ENCODE assay signal across 11 mouse cellular contexts in the genomic region with DNA sequence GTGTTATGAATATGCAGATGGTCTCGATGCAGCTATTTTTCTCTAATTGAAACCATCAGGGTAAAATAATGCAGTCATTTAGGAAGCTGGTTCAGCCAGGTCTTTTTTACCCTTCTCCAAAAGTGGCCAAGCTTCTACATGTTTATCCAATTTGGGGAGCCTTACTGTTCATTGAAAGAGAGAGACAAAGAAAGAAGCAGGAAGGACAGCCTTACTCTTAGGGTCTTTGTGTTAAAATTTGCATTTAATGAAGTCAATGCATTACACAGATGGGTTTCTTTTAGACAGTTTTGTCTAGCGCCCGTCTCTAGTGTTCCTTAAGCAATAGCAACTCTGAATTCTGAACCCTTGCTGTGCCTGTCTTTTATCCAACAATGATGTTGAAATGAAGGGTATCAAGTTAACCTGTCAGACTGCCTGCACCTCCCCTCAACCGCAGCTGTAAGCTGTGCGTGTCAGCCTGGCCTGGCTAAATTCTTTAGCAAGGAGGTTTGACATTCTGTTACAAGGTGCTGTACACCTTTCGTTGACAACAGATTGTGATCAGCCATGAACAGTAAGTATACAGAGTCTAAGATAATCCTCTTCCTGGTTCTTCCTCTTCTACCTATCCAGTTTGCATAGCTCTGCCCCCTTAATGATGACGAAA.
A peak's percentile ranks its signal among the peaks of the same experiment; 100 is the strongest.
DNase-seq lines count a peak whose midpoint lies in the region; ATAC-seq and TF ChIP-seq lines count a peak whose summit lies in the region.
"Had no signal": no experiment of that assay in that cellular context is flagged by ENCODE, and none has a peak within 500 bp of the region (broad histone marks: within the 10 kb centered on the region; RNA-seq: fewer than 3 reads in every experiment).

No protein-coding gene starts in this region.

- ATAC-seq in forebrain, embryonic 13.5 days = peak; percentile 87
- no peak; the same call in 1 of the 2 replicates for ATAC-seq in limb, embryonic 11.5 days (ENCODE audit: insufficient number of reproducible peaks, low FRiP score, low TSS enrichment, low read depth)
- no peak for ATAC-seq in lung, postnatal 0 days

- no peaks in the 10 kb centered on the region for H3K36me3 ChIP-seq in forebrain, embryonic 13.5 days (ENCODE audit: poor library complexity, severe bottlenecking)
- H3K36me3 ChIP-seq in limb, embryonic 11.5 days (ENCODE audit: control insufficient read depth, insufficient read depth, low read length) = no peaks in the 10 kb centered on the region
- no peaks in the 10 kb centered on the region for H3K36me3 ChIP-seq in lung, postnatal 0 days (ENCODE audit: insufficient read depth, low read length)
- H3K36me3 ChIP-seq in heart, embryonic 10.5 days = no peaks in the 10 kb centered on the region
- H3K36me3 ChIP-seq: kidney, embryonic 15.5 days had no signal

- WGBS in forebrain, embryonic 13.5 days = 24% methylated on average over 7 of the region's 7 CpGs
- 59% methylated on average over 7 of the region's 7 CpGs for WGBS in limb, embryonic 11.5 days
- 71% methylated on average over 7 of the region's 7 CpGs for WGBS in lung, postnatal 0 days
- 74% methylated on average over 7 of the region's 7 CpGs for WGBS in heart, embryonic 10.5 days

- peak overlapping the region; percentile 28; the same call in 1 of the 2 replicates for H3K4me2 ChIP-seq in forebrain, embryonic 13.5 days
- no peak overlapping the region for H3K4me2 ChIP-seq in limb, embryonic 11.5 days (ENCODE audit: low read depth, severe bottlenecking)
- no peak overlapping the region for H3K4me2 ChIP-seq in lung, postnatal 0 days (replicated peaks; ENCODE audit: low read depth, low read length)
- H3K4me2 ChIP-seq: kidney, embryonic 15.5 days; liver, embryonic 11.5 days had no signal

- no peak for TF ChIP-seq EP300 in lung, postnatal 0 days (IDR thresholded peaks at IDR 0.05)

- no peaks in the 10 kb centered on the region for H3K9me3 ChIP-seq in forebrain, embryonic 13.5 days (replicated peaks)
- no peaks in the 10 kb centered on the region for H3K9me3 ChIP-seq in limb, embryonic 11.5 days (ENCODE audit: control insufficient read depth, low read length)
- no peaks in the 10 kb centered on the region for H3K9me3 ChIP-seq in lung, postnatal 0 days (ENCODE audit: low read length)
- H3K9me3 ChIP-seq in heart, embryonic 10.5 days = no peaks in the 10 kb centered on the region
- H3K9me3 ChIP-seq: kidney, embryonic 15.5 days had no signal

- TF ChIP-seq CTCF in lung, postnatal 0 days (IDR thresholded peaks at IDR 0.05) = no peak

- H3K9ac ChIP-seq in forebrain, embryonic 13.5 days = no peak overlapping the region
- H3K9ac ChIP-seq in limb, embryonic 11.5 days (ENCODE audit: low read length) = no peak overlapping the region
- H3K9ac ChIP-seq in lung, postnatal 0 days (replicated peaks; ENCODE audit: low read depth) = no peak overlapping the region
- H3K9ac ChIP-seq: kidney, embryonic 15.5 days had no signal

- H3K27ac ChIP-seq in forebrain, embryonic 13.5 days = peak overlapping the region; percentile 57
- H3K27ac ChIP-seq in limb, embryonic 11.5 days (replicated peaks; ENCODE audit: low read depth, low read length) = 0 out of 2 replicates have a peak overlapping the region, but pooled peaks have one; percentile 18
- H3K27ac ChIP-seq in lung, postnatal 0 days (ENCODE audit: low read length) = no peak overlapping the region
- no peak overlapping the region for H3K27ac ChIP-seq in heart, embryonic 10.5 days
- H3K27ac ChIP-seq: kidney, embryonic 15.5 days had no signal

- H3K27me3 ChIP-seq in forebrain, embryonic 13.5 days = no peaks in the 10 kb centered on the region
- no peaks in the 10 kb centered on the region for H3K27me3 ChIP-seq in limb, embryonic 11.5 days (ENCODE audit: control insufficient read depth, insufficient read depth, low read length)
- no peaks in the 10 kb centered on the region for H3K27me3 ChIP-seq in lung, postnatal 0 days (replicated peaks; ENCODE audit: insufficient read depth, low read length)
- H3K27me3 ChIP-seq in heart, embryonic 10.5 days (ENCODE audit: insufficient read depth, poor library complexity, severe bottlenecking) = no peaks in the 10 kb centered on the region
- H3K27me3 ChIP-seq: kidney, embryonic 15.5 days had no signal

- peak; percentile 36 for DNase-seq in embryo, embryonic 11 days
- no peak for DNase-seq in embryo, embryonic 9.5 days (ENCODE audit: extremely low spot score)
- peak; percentile 13 for DNase-seq in ZHBTc4 (ENCODE audit: low read depth, low spot score)
- peak; percentile 34 for DNase-seq in limb, embryonic 11.5 days (ENCODE audit: low spot score)
- DNase-seq in lung, postnatal 0 days (ENCODE audit: low spot score) = no peak
- no peak for DNase-seq in heart, embryonic 10.5 days (ENCODE audit: low spot score)
- no peak for DNase-seq in gastrocnemius, postnatal 25 days

- peaks cover 13% of the 10 kb centered on the region for H3K4me1 ChIP-seq in forebrain, embryonic 13.5 days
- 0 out of 2 replicates have a peak, but pooled peaks cover 4% of the 10 kb centered on the region for H3K4me1 ChIP-seq in limb, embryonic 11.5 days (ENCODE audit: control insufficient read depth, insufficient read depth, low read length)
- no peaks in the 10 kb centered on the region for H3K4me1 ChIP-seq in lung, postnatal 0 days (ENCODE audit: insufficient read depth, low read depth, low read length)
- H3K4me1 ChIP-seq in heart, embryonic 10.5 days = no peaks in the 10 kb centered on the region
- H3K4me1 ChIP-seq: kidney, embryonic 15.5 days had no signal

- no peak overlapping the region for H3K4me3 ChIP-seq in forebrain, embryonic 13.5 days
- no peak overlapping the region for H3K4me3 ChIP-seq in limb, embryonic 11.5 days (ENCODE audit: low read depth, low read length)
- H3K4me3 ChIP-seq in lung, postnatal 0 days (ENCODE audit: low read depth, low read length) = no peak overlapping the region
- no peak overlapping the region for H3K4me3 ChIP-seq in heart, embryonic 10.5 days
- H3K4me3 ChIP-seq: kidney, embryonic 15.5 days; myocyte had no signal

Comparison
In these comparisons a context has a peak if more than half of its experiments do, and no peak if none do; other contexts are left out.
1. DNase-seq: peak in embryo, embryonic 11 days (single experiment), ZHBTc4 (single experiment) and limb, embryonic 11.5 days (single experiment); none in embryo, embryonic 9.5 days (single experiment), lung, postnatal 0 days (single experiment), heart, embryonic 10.5 days (single experiment) and gastrocnemius, postnatal 25 days (single experiment).
2. H3K27ac ChIP-seq: peak in forebrain, embryonic 13.5 days (single experiment) and limb, embryonic 11.5 days (single experiment); none in lung, postnatal 0 days (single experiment) and heart, embryonic 10.5 days (single experiment).